Mouse (Mus musculus) gastrocnemius, adult 8-10 months (tissue): Measurements from ENCODE around the gene Arxes1. TPM values are rescaled to one million over a fixed set of nuclear protein-coding genes. Genes with fewer than 3 reads are reported as not detected.
"Not testable (repeated sequence)": the region's sequence is repeated elsewhere in the genome, so short reads cannot be mapped to it uniquely, and the experiment has no call there.

Source experiments
- DNase-seq, 2 experiments: peaks; one replicate each; pipeline ENCODE4 v3.0.0; 2022; ENCODE audit warnings: low spot score in 2 of 2
- total RNA-seq, 4 experiments: library from RNA; stranded (reverse); gene quantifications; 2 replicates each; pipeline ENCODE4 v1.2.4; 2022

Gene Arxes1
- total RNA-seq, result under 1 TPM in 1 of 4 experiments, not detected in 3; 0.63 TPM

- DNase-seq, result not testable (repeated sequence)
Measured at GRCm38 (mm10) chrX:136032799-136033763, at the start of gene Arxes1. Gene Arxes1, plus strand, starts transcription at chrX:136033367.

DNA sequence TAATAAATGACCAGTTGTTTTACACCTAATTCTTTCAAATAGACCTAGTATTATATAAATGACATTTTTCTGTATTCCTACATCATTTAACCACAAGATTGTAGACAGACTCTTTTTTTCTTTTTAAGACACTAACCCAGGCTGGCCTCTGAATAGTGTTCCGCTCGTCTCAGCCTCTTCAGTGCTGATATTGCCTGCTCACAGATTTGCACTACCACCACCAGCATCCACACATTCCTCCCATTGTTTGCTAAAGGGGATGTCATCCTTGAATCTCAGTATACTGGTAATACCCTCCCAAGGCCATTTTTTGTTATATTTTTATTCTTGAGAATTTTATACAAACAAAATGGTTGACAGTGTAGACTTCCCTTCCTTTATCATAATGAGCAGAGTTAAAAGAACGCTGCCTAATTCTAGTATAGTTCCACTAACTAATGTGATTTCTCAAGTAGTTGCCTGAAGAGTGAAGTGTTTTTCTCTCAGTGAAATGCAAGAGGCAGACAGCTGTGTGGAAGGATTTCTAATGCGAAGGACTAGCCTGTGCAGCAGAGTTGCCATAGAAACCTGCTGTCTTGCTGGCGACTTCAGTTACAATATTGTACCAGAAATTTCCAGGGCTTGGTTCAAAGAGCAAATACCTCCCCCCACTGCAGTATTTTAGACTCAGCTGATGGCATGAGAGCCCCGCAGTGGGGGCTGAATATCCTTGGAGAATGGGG, 48.5 kb upstream of the Arxes1 start:
- DNase-seq, result no peak

DNA sequence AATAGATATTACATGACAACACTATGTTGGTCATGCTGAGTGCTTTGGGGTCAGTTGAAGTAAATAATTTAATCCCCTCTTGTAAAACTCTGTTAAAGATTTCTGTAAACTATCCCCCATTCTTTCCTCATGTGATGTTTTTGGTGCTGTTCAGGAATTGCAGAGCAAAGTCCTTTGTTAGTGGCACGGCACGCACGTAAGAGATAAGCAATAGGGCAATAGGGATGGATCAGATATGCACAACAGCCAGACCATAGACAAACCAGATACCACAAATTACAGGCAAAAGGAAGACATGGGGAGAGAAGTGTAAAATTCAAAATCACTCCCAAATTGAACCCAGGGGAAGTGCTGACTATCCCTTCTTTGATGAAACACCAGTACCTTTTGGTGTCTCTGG, 46.9 kb upstream of the Arxes1 start:
- DNase-seq, result no peak

DNA sequence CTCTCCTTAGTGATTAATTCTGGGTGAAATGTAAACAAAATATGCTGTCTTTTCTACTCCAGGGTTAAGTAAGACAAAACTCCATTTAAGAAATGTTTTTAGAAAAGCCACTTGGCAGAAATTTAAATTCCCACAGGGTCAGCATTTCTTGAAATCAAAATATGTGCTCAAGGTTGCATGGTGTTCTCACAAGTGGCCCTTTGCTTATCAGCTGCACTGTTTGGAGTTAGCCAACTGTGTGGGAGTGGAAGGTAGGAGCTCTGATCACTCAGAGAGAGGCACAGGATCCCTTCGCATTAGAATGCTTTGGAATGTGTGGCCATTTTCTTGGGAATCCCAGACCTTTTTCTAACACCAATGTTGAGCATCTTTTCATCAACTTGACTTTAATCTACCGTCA, 42.5 kb upstream of the Arxes1 start:
- DNase-seq, result no peak

- not testable (repeated sequence) for DNase-seq
Measured at GRCm38 (mm10) chrX:135993192-135993594, 40.0 kb upstream of the Arxes1 start.

DNA sequence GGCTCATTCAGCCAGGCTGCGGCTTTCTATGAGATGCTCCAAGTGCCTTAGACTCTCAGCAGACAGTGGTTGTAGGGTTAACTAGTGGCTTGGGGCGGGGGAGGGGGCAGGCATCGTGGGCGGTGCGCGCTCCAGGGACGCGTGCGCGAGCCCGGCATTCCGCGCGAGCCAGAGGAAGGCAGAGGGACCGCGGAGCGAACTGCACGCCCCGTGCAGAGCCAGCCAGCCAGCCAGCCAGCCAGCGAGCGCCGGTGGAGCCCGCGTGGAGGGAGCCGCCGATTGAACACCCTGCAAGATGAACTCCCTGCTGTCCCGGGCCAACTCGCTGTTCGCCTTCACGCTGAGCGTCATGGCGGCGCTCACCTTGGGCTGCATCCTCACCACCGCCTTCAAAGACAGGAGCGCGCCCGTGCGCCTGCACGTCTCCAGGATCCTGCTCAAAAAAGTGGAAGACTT, 39.5 kb upstream of the Arxes1 start, which contains the start of gene Arxes2:
Gene Arxes2, plus strand, starts transcription at position 161 of the 456 bp plus-strand sequence.
- not testable (repeated sequence) for DNase-seq

- no peak for DNase-seq
Measured at GRCm38 (mm10) chrX:136007199-136007843, 25.8 kb upstream of the Arxes1 start.

DNA sequence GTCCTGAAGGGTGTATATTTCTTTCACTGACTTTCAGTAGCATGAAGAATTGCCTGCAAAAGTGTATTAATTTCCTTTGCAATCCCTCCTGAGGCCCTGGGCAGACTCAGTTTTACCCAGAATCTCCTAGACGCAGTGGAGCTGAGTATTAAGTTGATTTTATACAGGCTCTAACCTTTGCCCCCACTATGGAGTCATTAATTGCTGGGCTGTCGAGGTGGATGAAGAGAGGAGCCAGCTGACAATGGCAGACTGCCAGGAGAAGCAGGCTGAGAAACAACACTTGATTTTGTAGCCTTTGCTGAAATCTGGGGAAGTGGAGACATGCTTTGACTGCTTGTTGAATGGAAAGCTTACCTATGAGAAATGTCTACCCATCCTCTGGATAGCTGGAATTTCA, 18.8 kb upstream of the Arxes1 start:
- DNase-seq, result no peak

DNA sequence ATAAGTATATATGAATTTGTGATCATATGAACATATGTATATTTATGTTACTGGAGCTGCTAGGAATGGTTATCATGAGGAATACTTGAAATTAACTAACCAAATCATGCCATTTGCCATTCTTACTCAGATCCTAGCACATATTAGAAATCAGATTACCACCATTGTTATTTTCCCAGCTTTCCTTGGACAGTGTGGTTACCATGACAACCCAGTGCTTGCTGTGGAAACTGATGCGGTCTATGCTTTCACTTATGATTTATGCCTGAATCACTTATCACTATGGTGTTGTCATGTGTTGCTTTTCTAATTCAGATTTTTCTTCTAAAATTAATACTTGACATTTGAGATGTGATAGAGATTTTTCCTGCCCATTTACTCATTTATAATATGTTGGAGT, 2.8 kb upstream of the Arxes1 start:
- no peak for DNase-seq

GRCm38 (mm10) chrX:136043726-136044125, 10.6 kb downstream of the Arxes1 start:
- DNase-seq, result no peak

- no peak for DNase-seq
Measured at GRCm38 (mm10) chrX:136047528-136047927, 14.4 kb downstream of the Arxes1 start.

- no peak for DNase-seq
Measured at GRCm38 (mm10) chrX:136051219-136051618, 18.1 kb downstream of the Arxes1 start.

- no peak for DNase-seq
Measured at GRCm38 (mm10) chrX:136060698-136061097, 27.5 kb downstream of the Arxes1 start.

- DNase-seq, result not testable (repeated sequence)
Measured at GRCm38 (mm10) chrX:136067201-136067991, 34.2 kb downstream of the Arxes1 start.

GRCm38 (mm10) chrX:136068020-136068419, 34.9 kb downstream of the Arxes1 start, which contains the start of gene Bex2:
Gene Bex2, minus strand, starts transcription at chrX:136068236.
- DNase-seq, result not testable (repeated sequence)

Other genes with a start within 250 kb of the Arxes1 start
- 1 to 10 TPM; 1.1 to 2.0 (median 1.5) TPM for gene Bhlhb9, start 235.8 kb upstream of the Arxes1 start, total RNA-seq
- 1 to 10 TPM in 3 of 4 experiments, under 1 TPM in 1; 0.76 to 2.5 (median 1.9) TPM for gene Gprasp2, start 194.3 kb upstream of the Arxes1 start, total RNA-seq
- 1 to 10 TPM in 1 of 4 experiments, under 1 TPM in 2, not detected in 1; 0.29 to 1.9 (median 0.82) TPM for gene Arxes2, start 39.5 kb upstream of the Arxes1 start, total RNA-seq
- gene Bex2, start 34.9 kb downstream of the Arxes1 start, total RNA-seq, result under 1 TPM in 1 of 4 experiments, not detected in 3; 0.43 TPM
- not detected for gene Nxf3, start 51.9 kb downstream of the Arxes1 start, total RNA-seq
- not detected for gene Bex4, start 105.6 kb downstream of the Arxes1 start, total RNA-seq
- 1 to 10 TPM; 3.7 to 6.0 (median 5.1) TPM for gene Tceal8, start 139.0 kb downstream of the Arxes1 start, total RNA-seq
- 10 to 100 TPM; 16.4 to 26.5 (median 22.0) TPM for gene Tceal5, start 170.5 kb downstream of the Arxes1 start, total RNA-seq
- gene Tceal7, start 181.4 kb downstream of the Arxes1 start, total RNA-seq, result 10 to 100 TPM; 21.4 to 28.6 (median 23.1) TPM
- 10 to 100 TPM; 18.0 to 35.6 (median 25.9) TPM for gene Bex1, start 182.1 kb downstream of the Arxes1 start, total RNA-seq
- 10 to 100 TPM; 21.0 to 27.8 (median 24.2) TPM for gene Tceal9, start 211.7 kb downstream of the Arxes1 start, total RNA-seq
- 1 to 10 TPM; 1.0 to 2.0 (median 1.7) TPM for gene Bex3, start 236.9 kb downstream of the Arxes1 start, total RNA-seq